In genomic region chr3:131116116-131116515, GRCm38 (mm10) we compare ENCODE assay signal across 20 mouse cellular contexts. TPM values are rescaled to one million over a fixed set of nuclear protein-coding genes. Genes with fewer than 3 reads are reported as not detected.
DNase-seq lines count a peak whose midpoint lies in the region; ATAC-seq and TF ChIP-seq lines count a peak whose summit lies in the region.
"Had no signal": no experiment of that assay in that cellular context is flagged by ENCODE, and none has a peak within 500 bp of the region (broad histone marks: within the 10 kb centered on the region; RNA-seq: fewer than 3 reads in every experiment).

No protein-coding gene starts in this region.

- no peak for ATAC-seq in CD4-positive, CD25-positive, alpha-beta regulatory T cell, adult 4 months
- ATAC-seq in midbrain, embryonic 13.5 days, result no peak
- no peak for ATAC-seq in midbrain, embryonic 11.5 days (ENCODE audit: low FRiP score)
- no peak for ATAC-seq in embryonic facial prominence, embryonic 13.5 days (ENCODE audit: insufficient number of reproducible peaks, insufficient read depth, low FRiP score, low TSS enrichment, low read depth)
- 0 out of 2 replicates have a peak, but pooled peaks have one; percentile 14 for ATAC-seq in midbrain, postnatal 0 days (ENCODE audit: low FRiP score)
- ATAC-seq: intestine, postnatal 0 days had no signal

- H3K36me3 ChIP-seq in midbrain, embryonic 13.5 days, result peaks cover 15% of the 10 kb centered on the region
- peaks cover 4% of the 10 kb centered on the region; the same call in 1 of the 2 replicates for H3K36me3 ChIP-seq in midbrain, embryonic 11.5 days (ENCODE audit: control insufficient read depth, insufficient read depth, low read length)
- peaks cover 27% of the 10 kb centered on the region for H3K36me3 ChIP-seq in embryonic facial prominence, embryonic 13.5 days
- H3K36me3 ChIP-seq in midbrain, postnatal 0 days (ENCODE audit: insufficient read depth, low read length), result no peaks in the 10 kb centered on the region
- H3K36me3 ChIP-seq: hindbrain, embryonic 15.5 days; kidney, embryonic 15.5 days; neural tube, embryonic 12.5 days had no signal

- no peaks in the 10 kb centered on the region for H3K27me3 ChIP-seq in midbrain, embryonic 13.5 days
- no peaks in the 10 kb centered on the region for H3K27me3 ChIP-seq in midbrain, embryonic 11.5 days (ENCODE audit: control insufficient read depth, insufficient read depth, low read length)
- no peaks in the 10 kb centered on the region for H3K27me3 ChIP-seq in embryonic facial prominence, embryonic 13.5 days
- no peaks in the 10 kb centered on the region for H3K27me3 ChIP-seq in midbrain, postnatal 0 days (ENCODE audit: insufficient read depth, low read length)
- H3K27me3 ChIP-seq: heart, embryonic 12.5 days had no signal

- H3K27ac ChIP-seq in midbrain, embryonic 13.5 days, result no peak overlapping the region
- no peak overlapping the region for H3K27ac ChIP-seq in midbrain, embryonic 11.5 days (ENCODE audit: low read depth, low read length)
- no peak overlapping the region for H3K27ac ChIP-seq in embryonic facial prominence, embryonic 13.5 days
- H3K27ac ChIP-seq in midbrain, postnatal 0 days (ENCODE audit: low read depth, low read length), result no peak overlapping the region
- H3K27ac ChIP-seq: hindbrain, embryonic 15.5 days; kidney, embryonic 15.5 days; limb, embryonic 13.5 days; liver, embryonic 14.5 days; macrophage; neural tube, embryonic 12.5 days had no signal

- peak; percentile 68 for DNase-seq in CD4-positive, CD25-positive, alpha-beta regulatory T cell, adult 2 months (ENCODE audit: low read depth, low spot score)
- DNase-seq in midbrain, embryonic 11.5 days (ENCODE audit: low spot score, missing footprints), result no peak
- DNase-seq in midbrain, postnatal 0 days (ENCODE audit: low spot score), result no peak
- DNase-seq in cerebellum, adult 9-10 months, result no peak
- no peak for DNase-seq in right cerebral cortex, adult 2 months (ENCODE audit: low spot score in 2 of 2)
- DNase-seq: adrenal gland, adult 2 months; cerebellum, adult 9-11 months; heart, postnatal 4 days; kidney, postnatal 4 days had no signal

- H3K4me3 ChIP-seq in midbrain, embryonic 13.5 days (replicated peaks), result peak overlapping the region; percentile 27
- H3K4me3 ChIP-seq in midbrain, embryonic 11.5 days (ENCODE audit: low read depth, low read length), result no peak overlapping the region
- peak overlapping the region; percentile 30 for H3K4me3 ChIP-seq in embryonic facial prominence, embryonic 13.5 days
- peak overlapping the region; percentile 11 for H3K4me3 ChIP-seq in midbrain, postnatal 0 days (ENCODE audit: low read depth, low read length)
- H3K4me3 ChIP-seq: heart, embryonic 12.5 days; hindbrain, embryonic 15.5 days; kidney, embryonic 15.5 days; limb, embryonic 13.5 days; neural tube, embryonic 12.5 days had no signal

- H3K9me3 ChIP-seq in midbrain, embryonic 13.5 days, result no peaks in the 10 kb centered on the region
- no peaks in the 10 kb centered on the region for H3K9me3 ChIP-seq in midbrain, embryonic 11.5 days (ENCODE audit: control insufficient read depth, low read length)
- H3K9me3 ChIP-seq in embryonic facial prominence, embryonic 13.5 days, result no peaks in the 10 kb centered on the region
- no peaks in the 10 kb centered on the region for H3K9me3 ChIP-seq in midbrain, postnatal 0 days (ENCODE audit: low read length)
- H3K9me3 ChIP-seq: heart, embryonic 12.5 days; hindbrain, embryonic 15.5 days; kidney, embryonic 15.5 days; limb, embryonic 13.5 days; neural tube, embryonic 12.5 days had no signal

- peak overlapping the region; percentile 43 for H3K4me2 ChIP-seq in midbrain, embryonic 13.5 days (replicated peaks)
- no peak overlapping the region for H3K4me2 ChIP-seq in midbrain, embryonic 11.5 days
- peak overlapping the region; percentile 82 for H3K4me2 ChIP-seq in embryonic facial prominence, embryonic 13.5 days
- H3K4me2 ChIP-seq in midbrain, postnatal 0 days (ENCODE audit: low read depth, low read length, poor library complexity, severe bottlenecking), result peak overlapping the region; percentile 80
- H3K4me2 ChIP-seq: heart, embryonic 12.5 days; hindbrain, embryonic 15.5 days; kidney, embryonic 15.5 days; limb, embryonic 13.5 days; neural tube, embryonic 12.5 days had no signal

- no peak for TF ChIP-seq CTCF in midbrain, postnatal 0 days (IDR thresholded peaks at IDR 0.05)

- 92% methylated on average over 13 of the region's 13 CpGs for WGBS in midbrain, embryonic 13.5 days
- WGBS in midbrain, embryonic 11.5 days, result 91% methylated on average over 13 of the region's 13 CpGs
- WGBS in embryonic facial prominence, embryonic 13.5 days, result 75% methylated on average over 13 of the region's 13 CpGs
- WGBS in midbrain, postnatal 0 days, result 82% methylated on average over 13 of the region's 13 CpGs

- peaks cover 63% of the 10 kb centered on the region for H3K4me1 ChIP-seq in midbrain, embryonic 13.5 days (replicated peaks)
- H3K4me1 ChIP-seq in midbrain, embryonic 11.5 days (ENCODE audit: control insufficient read depth, insufficient read depth, low read length), result peaks cover 12% of the 10 kb centered on the region
- H3K4me1 ChIP-seq in embryonic facial prominence, embryonic 13.5 days, result peaks cover 50% of the 10 kb centered on the region
- no peaks in the 10 kb centered on the region for H3K4me1 ChIP-seq in midbrain, postnatal 0 days (ENCODE audit: insufficient read depth, low read length)
- H3K4me1 ChIP-seq: heart, embryonic 12.5 days had no signal

- no peak overlapping the region for H3K9ac ChIP-seq in midbrain, embryonic 13.5 days (replicated peaks)
- no peak overlapping the region for H3K9ac ChIP-seq in midbrain, embryonic 11.5 days (ENCODE audit: low read length)
- no peak overlapping the region for H3K9ac ChIP-seq in embryonic facial prominence, embryonic 13.5 days
- no peak overlapping the region for H3K9ac ChIP-seq in midbrain, postnatal 0 days (replicated peaks; ENCODE audit: low read length, poor library complexity, severe bottlenecking)
- H3K9ac ChIP-seq: heart, embryonic 12.5 days; hindbrain, embryonic 15.5 days; kidney, embryonic 15.5 days; limb, embryonic 13.5 days; liver, embryonic 14.5 days; neural tube, embryonic 12.5 days had no signal

RNA-seq across cellular contexts. Expression of gene Lef1, which starts 5.8 kb away (rescaled TPM):
- polyA plus RNA-seq in CD4-positive, CD25-positive, alpha-beta regulatory T cell, adult 4 months (2017; shearing (Covaris generic)), result 100 to 1,000 TPM; 208 to 272 TPM
- polyA plus RNA-seq in midbrain, embryonic 13.5 days (2015; fragmentation: Nextera tagmentation; extraction: Ambion mirVana), result 80.3 and 86.0 TPM in 2 replicates
- polyA plus RNA-seq in midbrain, embryonic 11.5 days (2014; fragmentation: Nextera tagmentation; extraction: Ambion mirVana), result 66.9 and 67.7 TPM in 2 replicates
- polyA plus RNA-seq in embryonic facial prominence, embryonic 13.5 days (2015; fragmentation: Nextera tagmentation; extraction: Ambion mirVana), result 117 and 134 TPM in 2 replicates
- 42.0 and 48.6 TPM in 2 replicates for total RNA-seq in midbrain, postnatal 0 days (2014; rRNA removed)
- 50.4 and 52.0 TPM in 2 replicates for polyA plus RNA-seq in midbrain, postnatal 0 days (2015; fragmentation: Nextera tagmentation; extraction: Ambion mirVana)
